Mouse (Mus musculus): ENCODE data around the gene Zfp280d. TPM values are rescaled to one million over a fixed set of nuclear protein-coding genes. Genes with fewer than 3 reads are reported as not detected.

The Zfp280d gene
- polyA plus RNA-seq, 1 experiment, result 9.9 TPM

DNA sequence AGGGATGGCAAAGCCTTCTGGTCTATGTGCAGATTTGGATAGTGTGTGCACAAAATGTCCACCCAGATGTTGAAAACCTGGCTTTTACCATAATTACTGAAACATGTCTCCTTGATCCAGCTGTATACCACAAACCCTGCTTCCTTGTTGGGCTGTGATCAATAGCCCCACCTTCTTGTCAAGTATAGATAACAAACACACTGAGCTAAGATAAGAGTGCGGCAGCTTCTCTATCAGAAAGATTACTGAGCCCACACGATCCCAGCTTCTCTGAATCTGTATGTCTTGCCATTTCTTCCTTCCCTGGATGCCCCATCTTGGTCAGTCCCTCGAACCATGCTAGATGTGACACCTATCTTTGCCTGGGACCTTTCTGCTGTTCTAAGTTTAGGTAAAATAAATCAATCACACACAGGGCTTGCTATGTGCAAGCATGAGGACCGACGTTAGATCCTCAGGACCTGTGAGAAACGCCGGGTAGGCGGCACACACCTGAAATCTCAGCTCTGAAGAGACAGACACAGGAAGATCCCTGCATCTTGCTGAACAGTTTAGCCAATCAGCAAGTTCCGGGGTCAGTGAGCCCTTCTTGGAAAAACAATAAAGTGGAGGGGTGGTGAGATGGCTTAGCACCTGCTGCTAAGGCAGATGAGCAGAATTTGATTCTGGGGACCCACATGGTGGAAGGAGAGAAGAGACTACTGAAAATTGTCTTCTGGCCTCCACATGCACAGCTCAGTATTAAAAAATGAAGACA is 131.4 kb downstream of the Zfp280d start:
- Histone ChIP-seq H3K4me1 (ENCODE audit: control insufficient read depth, insufficient read depth, low read length) (0 out of 2 replicates have a peak, but pooled peaks cover 2% of the 10 kb centered on the region), H3K4me3 (replicated peaks; ENCODE audit: extremely low read depth, low read depth, low read length) (no peak overlapping the region)
- TF ChIP-seq CTCF (IDR thresholded peaks at IDR 0.05; ENCODE audit: insufficient read depth, low read length), result no peak
- no peak for TF ChIP-seq POLR2A (IDR thresholded peaks at IDR 0.05; ENCODE audit: borderline replicate concordance, extremely low read depth, low read depth, low read length)
- DNase-seq, result no peak
- 81% methylated on average over 9 of the region's 9 CpGs for WGBS

DNA sequence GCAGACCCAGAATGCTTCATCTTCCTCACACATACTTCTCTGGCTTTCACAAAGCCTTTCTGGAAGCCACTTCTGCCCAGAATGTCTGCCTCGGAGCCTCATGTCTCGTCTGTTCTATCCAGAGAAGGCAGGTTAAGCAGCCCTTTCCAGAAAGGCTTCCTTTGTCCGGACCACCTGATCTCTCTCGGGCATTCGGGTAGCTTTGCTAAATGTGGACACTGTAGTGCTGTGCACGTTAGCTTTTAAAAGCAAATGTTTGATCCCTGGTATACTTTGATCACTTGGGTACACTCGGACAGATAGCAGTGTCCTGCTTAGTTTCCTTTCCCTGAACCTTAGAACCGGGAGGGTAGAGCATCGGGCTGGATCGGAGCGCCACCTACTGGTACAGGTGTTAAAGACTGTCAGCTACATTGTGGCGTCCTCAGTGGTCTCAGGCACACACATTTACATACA is 133.5 kb downstream of the Zfp280d start:
- 8% methylated on average over 12 of the region's 12 CpGs for WGBS
- TF ChIP-seq CTCF (IDR thresholded peaks at IDR 0.05; ENCODE audit: insufficient read depth, low read length) (peak; percentile 97), POLR2A (IDR thresholded peaks at IDR 0.05; ENCODE audit: borderline replicate concordance, extremely low read depth, low read depth, low read length) (no peak)
- Histone ChIP-seq H3K4me3 (replicated peaks; ENCODE audit: extremely low read depth, low read depth, low read length) (peak overlapping the region; percentile 12), H3K4me1 (ENCODE audit: control insufficient read depth, insufficient read depth, low read length) (0 out of 2 replicates have a peak, but pooled peaks cover 2% of the 10 kb centered on the region)
- peak; percentile 77 for DNase-seq

DNA sequence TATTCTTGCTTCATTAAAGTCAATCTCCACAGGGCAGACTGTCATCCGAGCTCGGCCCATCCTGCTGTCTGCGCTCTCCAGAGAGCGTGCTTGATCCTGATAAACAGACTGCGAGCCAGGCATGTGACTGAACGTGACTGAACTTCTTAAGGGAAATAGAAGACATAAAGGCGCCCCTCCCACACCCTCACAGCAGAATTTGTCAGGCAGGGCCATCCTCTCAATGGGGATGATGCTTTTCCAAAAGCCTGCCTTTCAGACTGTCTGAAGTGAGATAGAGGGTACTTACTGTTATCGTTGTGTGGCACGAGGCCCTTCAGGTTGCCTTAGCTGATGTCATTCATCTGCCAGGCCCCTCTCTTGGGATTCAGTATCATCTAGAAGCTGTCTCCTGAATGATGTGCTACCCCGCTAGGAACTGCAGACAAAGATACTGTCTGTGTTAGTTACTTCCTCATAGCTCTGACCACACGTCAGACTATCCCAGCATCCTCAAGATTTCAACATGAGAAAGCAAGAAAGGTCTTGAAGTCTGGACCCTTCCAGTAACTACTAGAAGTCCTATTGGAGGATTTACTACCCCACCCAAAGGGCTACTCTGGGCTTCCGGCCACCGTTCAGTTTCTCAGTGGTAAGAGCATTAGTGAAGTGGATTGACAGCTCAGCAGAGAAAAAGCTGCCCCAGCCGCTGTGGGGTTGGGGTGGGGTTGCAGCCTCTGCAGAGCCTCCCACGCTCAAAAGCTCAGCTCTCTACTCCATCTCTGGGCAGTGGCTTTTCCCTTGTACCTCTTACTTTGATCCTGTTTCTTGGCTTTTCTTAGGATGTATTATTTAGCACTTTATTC is 134.9 kb downstream of the Zfp280d start:
- no peak for DNase-seq
- H3K4me1 ChIP-seq (ENCODE audit: control insufficient read depth, insufficient read depth, low read length), result 0 out of 2 replicates have a peak, but pooled peaks cover 2% of the 10 kb centered on the region
- H3K4me3 ChIP-seq (replicated peaks; ENCODE audit: extremely low read depth, low read depth, low read length), result no peak overlapping the region
- TF ChIP-seq POLR2A (IDR thresholded peaks at IDR 0.05; ENCODE audit: borderline replicate concordance, extremely low read depth, low read depth, low read length) (no peak), CTCF (IDR thresholded peaks at IDR 0.05; ENCODE audit: insufficient read depth, low read length) (no peak)
- 32% methylated on average over 15 of the region's 15 CpGs for WGBS

DNA sequence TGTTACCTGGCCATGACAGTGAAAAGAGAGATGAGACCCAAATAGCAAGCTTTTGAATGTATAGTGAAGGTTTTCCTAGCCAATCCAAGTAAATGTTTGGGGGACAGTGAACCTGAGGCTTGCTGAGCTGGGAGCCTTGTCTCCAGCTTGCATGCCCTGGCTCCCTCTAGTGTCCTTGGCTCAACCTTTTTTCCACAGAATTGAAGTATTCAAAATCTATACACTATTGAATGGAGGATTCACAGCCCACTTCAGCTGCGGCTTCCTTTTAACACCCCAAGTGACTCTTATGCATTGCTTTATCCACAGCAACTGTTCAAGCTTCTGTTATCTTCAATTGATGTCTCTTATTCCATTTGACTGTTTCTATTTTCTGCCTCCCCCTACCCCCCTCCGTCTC is 137.1 kb downstream of the Zfp280d start:
- Histone ChIP-seq H3K4me3 (replicated peaks; ENCODE audit: extremely low read depth, low read depth, low read length) (no peak overlapping the region), H3K4me1 (ENCODE audit: control insufficient read depth, insufficient read depth, low read length) (0 out of 2 replicates have a peak, but pooled peaks cover 2% of the 10 kb centered on the region)
- TF ChIP-seq POLR2A (IDR thresholded peaks at IDR 0.05; ENCODE audit: borderline replicate concordance, extremely low read depth, low read depth, low read length), result no peak
- no peak for TF ChIP-seq CTCF (IDR thresholded peaks at IDR 0.05; ENCODE audit: insufficient read depth, low read length)
- no peak for DNase-seq
- 93% methylated on average over 2 of the region's 2 CpGs for WGBS

Other genes starting within 250 kb of the Zfp280d start
- gene Tcf12, start 163.0 kb upstream of the Zfp280d start, polyA plus RNA-seq (2012; rRNA removed), result 64.5 and 78.1 TPM in 2 replicates
- 0.85 and 1.3 TPM in 2 replicates for gene Mns1, start 163.2 kb downstream of the Zfp280d start, polyA plus RNA-seq (2012; rRNA removed)
- gene Tex9, start 217.4 kb downstream of the Zfp280d start, polyA plus RNA-seq (2012; rRNA removed), result 1.3 and 3.8 TPM in 2 replicates

Measured in lung, adult 2 months (tissue).